Mouse (Mus musculus): ENCODE results near the gene Gm10260.

The Gm10260 gene

GRCm38 (mm10) chr13:97760532-97760931 lies at the start of gene Gm10260:
Gm10260 (minus strand) TSS chr13:97760632.
- DNase-seq (ENCODE audit: low spot score in 2 of 2): no peak

GRCm38 (mm10) chr13:97809828-97810227 lies 49.4 kb upstream of the Gm10260 start:
- DNase-seq (ENCODE audit: low spot score in 2 of 2): no peak

GRCm38 (mm10) chr13:97805907-97806306 lies 45.5 kb upstream of the Gm10260 start:
- no peak for DNase-seq (ENCODE audit: low spot score in 2 of 2)

DNA sequence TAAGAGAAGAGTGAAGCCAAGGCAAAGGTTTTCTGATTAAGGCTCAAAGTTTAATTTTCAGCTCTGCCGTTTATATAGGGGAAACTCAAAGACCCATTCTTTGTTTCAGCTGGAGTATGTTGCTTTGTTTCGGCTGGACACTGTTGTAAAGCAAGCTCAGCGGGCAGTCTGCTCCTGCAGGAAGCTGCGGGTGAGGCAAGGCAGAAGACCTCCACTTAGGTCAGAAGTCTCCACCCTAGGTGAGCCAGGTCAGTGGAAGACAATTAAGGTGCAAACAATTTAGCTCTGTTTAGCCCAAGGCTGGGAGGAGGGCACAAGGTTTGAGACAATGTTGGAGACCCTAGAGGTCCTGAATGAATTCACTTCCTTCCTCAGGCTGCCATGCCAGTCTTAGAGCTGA lies 42.0 kb upstream of the Gm10260 start:
- no peak for DNase-seq (ENCODE audit: low spot score in 2 of 2)

- DNase-seq (ENCODE audit: low spot score in 2 of 2): no peak
These were observed 37.0 kb upstream of the Gm10260 start for GRCm38 (mm10) chr13:97797462-97797861.

GRCm38 (mm10) chr13:97794780-97795179 lies 34.3 kb upstream of the Gm10260 start:
- DNase-seq (ENCODE audit: low spot score in 2 of 2): no peak

GRCm38 (mm10) chr13:97793932-97794331 lies 33.5 kb upstream of the Gm10260 start:
- no peak for DNase-seq (ENCODE audit: low spot score in 2 of 2)

DNA sequence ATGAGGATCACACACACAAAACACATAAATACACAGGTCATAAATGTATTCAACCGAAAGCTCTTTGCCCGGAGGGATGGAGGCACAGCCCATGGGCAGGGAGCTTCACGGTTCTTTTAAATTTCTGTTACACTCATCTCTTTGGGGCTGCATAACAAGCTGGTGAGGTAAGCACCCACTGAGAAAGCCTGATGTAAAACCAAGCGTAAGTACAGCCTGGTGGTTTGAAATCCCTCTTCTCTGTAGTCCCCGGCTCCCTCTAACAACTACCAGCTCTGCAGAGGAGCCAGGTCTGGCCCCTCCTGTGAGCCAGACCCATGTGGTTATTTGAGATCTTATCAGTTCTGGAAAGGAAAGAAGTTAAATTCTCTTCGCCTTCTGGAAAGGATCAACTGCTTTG lies 31.2 kb upstream of the Gm10260 start:
- DNase-seq (ENCODE audit: low spot score in 2 of 2): no peak

DNA sequence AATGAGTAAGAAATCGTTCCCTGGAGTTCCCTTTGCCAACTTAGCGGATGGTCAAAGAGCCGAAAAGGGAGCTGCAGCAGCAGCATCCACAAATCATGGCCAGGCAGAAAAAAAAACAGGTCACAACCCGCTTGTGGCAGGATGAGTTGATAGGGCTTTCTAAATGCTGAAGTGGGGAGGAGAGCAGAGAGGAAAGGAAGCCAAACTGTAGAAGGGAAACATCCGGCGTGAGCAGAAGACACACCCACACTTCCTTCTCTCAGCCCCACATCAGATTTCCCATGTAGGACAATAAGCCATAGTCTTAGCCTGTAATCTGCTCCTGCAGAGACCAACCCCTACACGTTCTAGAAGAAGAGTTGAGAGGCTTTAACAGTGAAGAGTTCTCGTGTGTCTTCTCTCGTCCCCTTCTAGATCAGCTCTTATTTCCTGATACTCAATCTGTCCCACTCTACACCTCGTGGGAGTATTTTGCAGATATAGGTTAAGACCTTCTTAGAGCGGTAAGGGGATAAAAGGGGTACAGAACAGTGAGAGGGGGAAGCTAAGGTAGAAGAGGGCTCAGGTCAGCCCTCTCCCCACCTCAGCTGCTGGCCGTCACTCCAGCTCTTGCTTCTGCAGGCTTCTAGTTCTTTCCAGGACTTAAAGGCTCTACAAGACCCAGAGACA lies 29.5 kb upstream of the Gm10260 start:
- no peak for DNase-seq (ENCODE audit: low spot score in 2 of 2)

- no peak for DNase-seq (ENCODE audit: low spot score in 2 of 2)
These were observed 24.9 kb upstream of the Gm10260 start for GRCm38 (mm10) chr13:97785167-97785835.

GRCm38 (mm10) chr13:97783423-97784143 lies 23.2 kb upstream of the Gm10260 start:
- DNase-seq (ENCODE audit: low spot score in 2 of 2): peak in 1 of 2 experiments; percentile 10

GRCm38 (mm10) chr13:97782063-97782462 lies 21.6 kb upstream of the Gm10260 start:
- DNase-seq (ENCODE audit: low spot score in 2 of 2): peak in 1 of 2 experiments; percentile 7

DNA sequence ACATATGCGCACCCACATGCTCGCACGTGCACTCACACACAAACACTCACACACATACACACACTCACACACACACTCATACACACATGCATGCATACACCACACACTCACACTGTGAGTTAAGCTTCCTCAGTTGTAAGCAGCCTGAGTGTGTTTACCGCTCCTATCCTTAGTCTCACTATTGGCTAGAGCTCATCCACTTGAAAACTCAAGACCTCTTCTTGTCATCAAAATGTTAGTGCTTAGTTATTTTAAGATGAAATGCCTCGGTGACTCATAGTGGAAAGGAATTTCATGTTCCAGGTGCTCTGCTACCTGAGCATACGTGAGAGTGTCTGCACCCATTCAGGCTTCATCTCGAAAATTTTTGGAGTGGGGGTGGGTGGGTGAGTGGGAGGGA lies 21.2 kb upstream of the Gm10260 start:
- DNase-seq (ENCODE audit: low spot score in 2 of 2): peak in 1 of 2 experiments; percentile 4

DNA sequence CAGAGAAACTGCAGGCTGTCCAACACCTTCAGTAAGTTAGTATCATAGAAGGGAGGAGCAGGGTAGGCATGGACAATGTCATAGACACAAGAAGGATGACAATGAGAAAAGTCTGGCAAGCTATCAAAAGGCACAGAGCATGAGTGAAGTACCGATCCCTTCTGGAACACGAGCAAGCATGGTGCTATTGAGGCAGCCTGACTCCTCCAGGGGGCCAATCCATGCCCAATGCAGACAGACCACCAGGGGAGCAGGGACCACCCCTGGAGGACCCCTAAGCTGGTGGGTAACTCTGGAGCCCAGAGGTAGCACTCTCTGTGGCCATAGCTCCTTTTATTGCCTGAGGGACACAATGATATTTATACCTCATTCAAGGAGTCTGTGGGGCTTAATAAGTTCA lies 20.1 kb upstream of the Gm10260 start:
- DNase-seq (ENCODE audit: low spot score in 2 of 2): no peak

DNA sequence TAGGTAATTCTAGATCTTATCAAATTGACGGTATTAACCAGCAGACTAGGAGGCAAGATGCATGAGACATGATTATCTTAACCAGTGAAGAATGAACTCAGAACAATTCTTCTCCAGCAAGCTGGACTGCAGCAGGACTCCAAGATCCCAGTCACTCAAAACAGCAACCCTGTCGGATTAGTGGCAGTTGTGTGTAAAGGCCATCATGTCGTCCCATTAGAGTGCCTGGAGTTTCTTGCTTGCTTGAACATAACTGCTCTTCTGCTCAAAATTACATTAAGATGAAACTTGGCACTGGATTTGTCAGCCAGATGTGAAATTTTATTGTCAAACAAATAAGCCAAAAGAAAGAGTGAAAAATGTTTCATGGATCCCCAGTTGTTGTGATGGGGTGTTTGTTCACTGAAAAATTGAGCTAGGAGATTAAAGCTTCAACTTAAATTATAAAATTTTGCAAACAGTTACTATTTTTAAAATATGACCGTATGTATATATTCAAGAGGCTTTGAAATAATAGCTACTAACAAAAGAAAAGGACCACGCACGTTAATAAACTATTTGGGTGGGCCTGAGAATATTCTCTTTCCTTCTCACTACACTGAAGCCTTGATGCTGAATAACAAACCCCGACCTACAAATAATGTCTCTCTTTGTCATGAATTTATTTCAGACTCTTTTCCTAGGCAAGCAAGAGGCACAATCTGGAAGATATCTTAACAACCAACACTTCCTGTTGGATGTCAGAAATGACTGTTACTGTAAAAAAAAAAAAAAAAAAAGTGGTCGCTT lies 19.4 kb upstream of the Gm10260 start:
- no peak for DNase-seq (ENCODE audit: low spot score in 2 of 2)

- DNase-seq (ENCODE audit: low spot score in 2 of 2): peak; percentile 43 to 56
These were observed 18.3 kb upstream of the Gm10260 start for GRCm38 (mm10) chr13:97778698-97779194.

DNA sequence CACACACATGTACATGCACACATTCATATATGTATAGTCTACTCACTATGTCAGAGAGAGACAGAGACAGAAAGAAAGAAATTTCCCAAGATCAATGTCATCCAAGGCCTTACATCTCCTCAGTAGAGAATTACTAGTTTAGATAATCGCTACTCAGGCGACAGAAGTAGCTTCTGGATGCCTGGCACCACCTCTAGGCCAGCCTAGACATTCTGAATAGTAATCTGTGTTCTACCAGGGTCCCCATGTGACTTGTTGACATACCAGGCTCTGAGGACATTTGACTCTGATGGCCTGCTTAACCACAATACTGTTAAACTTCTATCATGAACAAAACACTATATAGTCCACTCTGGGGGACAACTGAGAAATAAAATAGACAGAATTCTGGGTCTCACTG lies 17.2 kb upstream of the Gm10260 start:
- peak in 1 of 2 experiments; percentile 12 for DNase-seq (ENCODE audit: low spot score in 2 of 2)

DNA sequence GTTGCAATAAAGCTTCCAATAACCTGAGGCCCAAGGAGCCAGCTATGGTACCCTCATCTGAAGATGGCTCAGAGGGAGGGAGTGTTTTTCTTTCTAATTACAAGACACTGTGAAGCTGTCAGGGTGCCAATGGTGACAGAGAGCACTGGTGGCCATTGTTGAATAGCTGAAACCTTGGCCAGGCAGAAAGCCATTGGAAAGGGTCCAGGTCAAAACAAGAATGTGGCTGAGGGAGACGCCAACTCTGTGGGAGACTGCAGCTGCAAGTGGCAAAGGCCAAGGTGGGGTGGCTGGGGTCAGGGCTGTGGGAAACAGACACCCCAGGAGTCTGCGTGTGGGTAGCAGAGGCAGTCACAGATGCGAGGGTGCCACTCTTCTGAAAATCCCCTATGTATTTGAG lies 16.3 kb upstream of the Gm10260 start:
- peak in 1 of 2 experiments; percentile 26 for DNase-seq (ENCODE audit: low spot score in 2 of 2)

DNA sequence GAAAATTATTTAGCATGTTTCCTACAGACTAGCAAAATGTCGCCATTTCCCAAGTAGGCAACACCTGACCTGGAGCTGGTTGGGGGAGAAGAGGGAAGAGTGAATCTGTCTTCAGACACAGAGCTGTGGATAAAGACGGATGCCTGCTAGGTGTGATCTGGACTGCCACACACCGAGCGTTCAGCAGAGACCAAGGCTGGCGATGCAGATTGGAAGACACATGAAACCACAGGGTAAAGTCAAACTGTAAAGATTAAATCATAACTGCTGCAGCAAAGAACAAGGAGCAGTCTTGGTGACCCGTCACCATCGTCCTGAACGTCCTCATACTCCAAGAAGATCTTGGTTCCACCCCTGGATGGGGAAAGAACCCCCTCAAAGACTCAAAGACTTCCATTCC lies 15.5 kb upstream of the Gm10260 start:
- DNase-seq (ENCODE audit: low spot score in 2 of 2): peak in 1 of 2 experiments; percentile 9

DNA sequence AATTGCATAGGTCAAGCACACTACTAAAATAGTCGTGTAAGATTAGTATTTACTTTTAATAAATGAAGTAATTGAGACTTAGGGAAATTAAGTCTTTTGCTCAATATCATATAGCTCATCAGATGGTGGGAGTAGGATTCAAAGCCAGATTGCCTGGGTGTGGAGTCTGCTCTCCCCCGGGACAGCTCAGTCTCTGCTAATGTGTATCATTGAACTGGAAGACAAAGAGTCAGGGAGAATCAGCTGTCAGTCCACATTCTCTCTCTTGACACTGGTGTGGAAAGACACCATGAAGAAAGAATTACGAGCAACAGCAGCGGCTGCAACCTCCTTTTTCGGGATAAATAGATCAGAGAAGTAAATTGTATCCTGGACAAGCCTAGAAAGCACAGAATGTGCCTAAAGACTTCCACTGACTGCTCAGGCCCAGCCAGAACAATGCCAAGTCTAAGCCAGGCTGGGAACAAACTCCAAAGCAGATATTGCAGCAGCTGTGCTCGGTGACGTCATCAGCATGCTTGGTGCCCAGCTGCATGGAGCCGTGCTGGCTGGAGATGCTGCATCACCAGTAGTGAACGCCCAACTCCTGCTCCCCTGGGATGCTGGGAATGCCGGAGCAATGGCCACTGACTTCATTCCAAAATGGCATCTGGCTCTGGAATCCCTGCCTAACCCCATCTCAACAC lies 14.5 kb upstream of the Gm10260 start:
- no peak for DNase-seq (ENCODE audit: low spot score in 2 of 2)

DNA sequence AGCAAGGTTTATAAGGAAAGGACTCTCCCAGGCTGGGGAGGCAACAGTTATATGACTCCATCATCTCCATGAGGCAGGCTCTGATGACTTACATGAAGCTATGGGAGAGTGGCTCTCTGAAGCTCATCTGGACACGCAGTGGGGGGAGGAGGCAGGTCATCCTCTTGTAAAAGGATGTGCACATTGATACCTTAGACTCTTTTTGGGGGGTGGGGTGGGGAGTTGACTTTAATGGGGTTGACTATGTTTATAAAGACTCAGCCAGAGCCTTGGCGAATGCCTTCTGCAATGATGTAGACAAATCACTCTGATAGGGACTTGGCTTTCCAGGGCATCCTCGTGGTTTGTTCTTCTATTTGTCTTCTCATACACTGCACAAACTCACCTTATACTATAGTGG lies 8.8 kb upstream of the Gm10260 start:
- DNase-seq (ENCODE audit: low spot score in 2 of 2): no peak

Data from spleen, postnatal 10 days (tissue).